Mouse (Mus musculus): ENCODE results near the gene Lrrk1.

Lrrk1 gene

GRCm38 (mm10) chr7:66187581-66188231 is 200.4 kb downstream of the Lrrk1 start:
- DNase-seq (ENCODE audit: low spot score) = no peak

DNA sequence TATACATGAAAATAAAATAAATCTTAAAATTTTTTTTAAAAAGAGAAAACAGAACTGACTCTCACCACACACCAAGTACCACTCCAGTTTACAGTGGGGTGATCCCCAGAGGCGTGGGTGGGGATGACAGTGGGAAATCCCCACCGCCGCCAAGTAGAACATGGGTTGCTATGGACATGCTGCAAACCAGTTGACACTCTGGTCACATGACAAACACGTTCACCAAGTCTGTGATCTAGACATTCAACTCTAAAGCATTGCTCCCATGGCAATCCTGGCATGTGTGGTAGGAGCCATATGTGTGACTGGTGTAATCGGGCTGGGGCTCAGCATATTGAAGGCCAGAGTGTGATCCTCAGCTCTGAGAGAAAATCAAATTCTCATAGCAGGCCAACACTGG is 202.8 kb downstream of the Lrrk1 start:
- DNase-seq (ENCODE audit: low spot score) = no peak

GRCm38 (mm10) chr7:66184026-66184425 is 204.1 kb downstream of the Lrrk1 start:
- DNase-seq (ENCODE audit: low spot score) = no peak

DNA sequence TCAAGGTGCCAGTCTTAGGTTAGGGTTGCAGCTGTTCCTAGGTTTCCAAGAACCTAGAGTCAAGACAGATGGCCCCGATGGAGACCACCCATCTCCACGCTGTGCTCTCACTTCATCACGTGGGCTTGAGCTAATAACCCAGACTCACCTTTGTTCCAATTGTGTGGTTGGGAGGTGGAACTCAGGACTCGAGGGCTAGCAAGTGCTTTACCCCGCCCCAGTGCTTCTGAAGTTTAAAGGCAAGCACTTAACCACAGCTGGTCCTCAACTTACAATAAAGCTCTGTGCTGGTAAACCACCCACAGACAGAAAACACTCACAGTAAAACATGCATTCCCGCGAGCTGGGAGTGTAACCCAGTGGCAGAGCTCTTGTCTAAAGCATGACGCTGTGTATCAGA is 204.7 kb downstream of the Lrrk1 start:
- DNase-seq (ENCODE audit: low spot score) = no peak

DNA sequence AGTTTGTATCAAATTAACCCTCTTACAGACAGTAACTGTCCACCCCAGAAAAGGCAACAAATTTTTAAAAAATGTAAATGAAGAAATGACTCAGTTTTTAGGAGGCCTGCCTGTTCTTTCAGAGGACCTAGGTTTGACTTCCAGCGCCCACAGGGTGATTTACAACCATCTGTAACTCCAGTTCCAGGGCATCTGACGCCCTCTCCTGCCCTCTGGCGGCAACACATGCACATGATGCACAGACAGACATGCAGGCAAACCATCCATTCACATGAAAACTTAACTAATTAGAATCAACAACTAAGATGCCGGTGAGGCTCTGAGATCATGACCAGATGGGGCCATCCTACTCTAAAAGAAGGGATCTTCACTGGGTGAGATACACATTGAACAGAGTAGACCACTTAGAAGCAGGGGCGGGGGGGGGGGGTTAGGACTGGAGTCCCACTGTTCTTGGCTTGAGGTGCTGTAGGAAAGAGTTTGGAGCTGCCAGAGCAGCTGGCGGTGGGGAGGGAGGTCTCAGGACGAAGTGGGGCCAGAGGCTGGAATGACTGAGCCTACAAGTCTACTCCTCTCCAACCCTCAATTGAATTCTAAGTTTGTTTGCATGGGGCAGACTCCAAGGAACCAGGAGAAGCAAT is 206.0 kb downstream of the Lrrk1 start:
- DNase-seq (ENCODE audit: low spot score) = no peak

- DNase-seq (ENCODE audit: low spot score) = no peak
Observed at GRCm38 (mm10) chr7:66180711-66181365, 207.3 kb downstream of the Lrrk1 start.

GRCm38 (mm10) chr7:66180260-66180659 is 207.9 kb downstream of the Lrrk1 start:
- DNase-seq (ENCODE audit: low spot score) = no peak

- DNase-seq (ENCODE audit: low spot score) = no peak
Observed at GRCm38 (mm10) chr7:66179711-66180110, 208.4 kb downstream of the Lrrk1 start.

- peak; percentile 79 for DNase-seq (ENCODE audit: low spot score)
Observed at GRCm38 (mm10) chr7:66179120-66179581, 209.0 kb downstream of the Lrrk1 start.

GRCm38 (mm10) chr7:66178101-66178500 is 210.0 kb downstream of the Lrrk1 start:
- no peak for DNase-seq (ENCODE audit: low spot score)

GRCm38 (mm10) chr7:66176929-66177328 is 211.2 kb downstream of the Lrrk1 start:
- no peak for DNase-seq (ENCODE audit: low spot score)
